Mouse (Mus musculus) G1E (cell line): ENCODE results near the gene Khdc3.

ENCODE experiments used
- GATA1 ChIP-seq: IDR thresholded peaks from 2 replicates; pipeline ENCODE4 v1.6.1; 2012; ENCODE audit warnings: borderline replicate concordance, low read length, inconsistent platforms, mixed read lengths
- TAL1 ChIP-seq: conservative IDR thresholded peaks from 2 replicates; pipeline ENCODE4 v1.6.1; 2012; ENCODE audit warnings: low read depth, low read length, inconsistent platforms, mixed read lengths

GRCm38 (mm10) chr9:73082291-73083000, 19.2 kb upstream of the Khdc3 start:
- TF ChIP-seq TAL1 (no peak), GATA1 (no peak)
